Mouse (Mus musculus) retina, adult 2 months (tissue): ENCODE measurements around the gene Lmbr1l.
"Not testable (repeated sequence)": the region's sequence is repeated elsewhere in the genome, so short reads cannot be mapped to it uniquely, and the experiment has no call there.

Experiments
- DNase-seq: peaks from one replicate; pipeline ENCODE4 v3.0.0-alpha.2; 2012; ENCODE audit warnings: low read depth, low spot score

Gene Lmbr1l

GRCm38 (mm10) chr15:98934217-98934839, 16.3 kb upstream of the Lmbr1l start, which contains the start of gene Tuba1b:
Gene Tuba1b (minus strand): TSS chr15:98934565.
- DNase-seq, result peak; percentile 89

- DNase-seq, result peak; percentile 96
Measured at GRCm38 (mm10) chr15:98933833-98934216, 15.8 kb upstream of the Lmbr1l start.

DNA sequence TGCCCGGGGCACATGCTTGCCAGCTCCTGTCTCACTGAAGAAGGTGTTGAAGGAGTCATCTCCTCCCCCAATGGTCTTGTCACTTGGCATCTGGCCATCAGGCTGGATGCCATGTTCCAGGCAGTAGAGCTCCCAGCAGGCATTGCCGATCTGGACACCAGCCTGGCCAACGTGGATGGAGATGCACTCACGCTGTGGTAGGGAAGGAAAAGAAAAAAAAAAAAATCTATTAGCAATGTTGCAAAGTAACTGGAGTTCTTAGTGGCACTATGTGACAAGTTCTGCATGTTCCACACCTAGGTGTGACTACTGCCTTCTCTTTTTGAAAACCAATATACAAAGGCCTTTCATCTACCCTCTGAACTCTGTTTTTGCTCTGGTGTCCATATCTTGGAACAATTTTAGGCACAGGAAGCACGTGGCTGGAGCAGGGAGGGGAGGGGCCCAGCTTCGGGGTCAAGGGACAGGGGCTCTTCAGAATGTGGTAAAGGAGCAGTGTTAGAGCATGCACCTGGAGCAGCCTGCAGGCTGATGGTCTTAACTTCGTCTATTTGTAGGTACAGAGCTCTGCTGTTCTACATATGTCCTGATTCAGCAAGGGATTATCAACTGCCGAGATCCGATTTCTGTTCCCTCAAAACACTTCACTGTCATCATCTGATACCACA, 15.1 kb upstream of the Lmbr1l start:
- peak; percentile 69 for DNase-seq

DNA sequence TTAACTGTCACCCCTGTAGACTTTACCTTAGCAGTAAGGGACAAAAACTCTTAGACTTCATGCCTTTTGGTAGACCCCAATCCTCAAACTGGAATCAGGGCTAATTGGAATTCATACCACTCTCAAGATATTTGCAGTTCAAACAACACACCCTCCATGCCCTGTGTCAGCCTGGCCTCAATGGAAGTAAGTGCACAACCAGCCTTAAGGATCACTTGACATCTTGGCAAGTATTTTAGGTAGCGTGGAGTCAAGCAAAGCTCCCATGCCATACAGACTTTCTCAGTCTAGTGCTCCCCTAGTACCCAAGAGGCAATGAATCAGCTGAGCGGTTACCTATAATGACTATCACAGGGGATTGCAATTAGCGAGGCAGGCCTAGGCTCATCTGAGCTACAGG, 13.0 kb upstream of the Lmbr1l start:
- DNase-seq, result no peak

DNA sequence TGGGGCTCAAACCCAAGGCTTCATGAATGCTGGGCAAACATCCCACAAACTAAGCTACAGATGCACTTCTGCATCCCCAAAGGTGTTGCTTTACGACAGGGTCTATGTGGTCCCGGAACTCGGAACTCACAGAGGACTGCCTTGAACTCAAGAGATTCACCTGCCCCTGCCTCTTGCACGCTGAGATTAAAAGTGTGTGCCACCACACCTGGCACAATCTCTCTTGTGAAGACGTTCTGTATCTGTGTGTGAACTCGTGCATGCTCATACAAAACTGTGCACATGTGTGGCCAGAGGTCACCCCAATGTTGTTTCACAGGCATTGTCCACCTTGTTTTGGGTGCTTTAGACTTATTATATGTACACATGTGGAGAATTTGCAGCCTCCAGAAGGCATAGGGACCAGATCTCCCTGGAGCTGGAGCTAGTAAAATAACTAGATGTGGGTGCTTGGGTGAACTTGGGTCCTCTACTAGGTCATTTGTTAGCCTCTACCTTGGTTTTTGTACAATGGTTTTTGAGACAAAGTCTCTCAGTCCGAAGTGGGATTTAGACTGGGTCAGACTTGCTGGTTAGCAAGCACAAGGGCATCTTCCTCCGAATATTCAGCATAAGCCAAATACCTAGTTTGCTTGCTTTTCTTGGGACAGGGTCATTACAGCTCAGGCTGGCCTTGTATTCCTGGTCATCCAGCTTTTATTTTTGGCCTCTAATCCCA, 12.1 kb upstream of the Lmbr1l start:
- DNase-seq, result no peak

GRCm38 (mm10) chr15:98928598-98929240, 10.7 kb upstream of the Lmbr1l start:
- peak; percentile 65 for DNase-seq

- no peak for DNase-seq
Measured at GRCm38 (mm10) chr15:98927566-98927965, 9.5 kb upstream of the Lmbr1l start.

- no peak for DNase-seq
Measured at GRCm38 (mm10) chr15:98924682-98925081, 6.7 kb upstream of the Lmbr1l start.

DNA sequence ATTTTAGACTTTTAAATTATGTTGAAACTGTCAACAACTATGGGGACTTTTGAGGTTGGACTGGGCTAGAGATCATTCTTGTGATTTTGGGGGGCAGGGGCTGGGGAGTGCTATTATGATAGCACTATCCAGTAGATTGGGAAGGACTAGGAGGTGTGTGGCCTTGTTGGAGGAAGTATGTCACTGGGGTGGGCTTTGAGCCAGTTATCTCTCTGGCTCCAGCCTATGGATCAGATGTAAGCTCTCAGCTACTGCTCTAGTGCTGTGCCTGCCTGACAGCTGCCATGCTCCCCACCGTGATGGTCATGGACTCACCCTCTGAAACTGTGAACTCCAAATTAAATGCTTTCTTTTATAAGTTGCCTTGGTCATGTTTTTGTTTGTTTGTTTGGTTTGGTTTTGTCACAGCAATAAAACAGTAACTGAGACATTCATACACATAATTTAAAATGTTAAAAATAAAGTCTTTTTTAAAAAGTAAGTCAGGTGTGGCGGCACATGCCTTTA, 5.1 kb upstream of the Lmbr1l start:
- no peak for DNase-seq

DNA sequence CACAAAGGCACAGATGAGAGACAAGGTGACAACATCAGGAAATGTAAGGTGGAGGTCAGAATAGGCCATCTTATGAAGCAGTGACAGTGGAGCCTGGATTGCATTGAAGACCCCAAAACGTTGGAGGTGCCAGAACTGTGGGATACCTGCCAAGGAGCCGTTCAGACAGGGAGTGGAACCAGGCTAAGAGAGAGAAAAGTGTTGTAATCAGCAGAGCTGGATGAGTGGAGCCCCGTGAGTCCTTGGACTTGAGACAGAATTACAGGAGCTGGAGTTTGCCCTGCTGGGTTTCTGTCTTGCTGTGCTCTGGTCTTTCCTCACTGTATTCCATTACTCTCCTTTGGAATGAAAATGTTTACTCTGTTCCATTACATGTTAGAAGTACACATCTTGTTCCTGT, 4.5 kb upstream of the Lmbr1l start:
- no peak for DNase-seq

DNA sequence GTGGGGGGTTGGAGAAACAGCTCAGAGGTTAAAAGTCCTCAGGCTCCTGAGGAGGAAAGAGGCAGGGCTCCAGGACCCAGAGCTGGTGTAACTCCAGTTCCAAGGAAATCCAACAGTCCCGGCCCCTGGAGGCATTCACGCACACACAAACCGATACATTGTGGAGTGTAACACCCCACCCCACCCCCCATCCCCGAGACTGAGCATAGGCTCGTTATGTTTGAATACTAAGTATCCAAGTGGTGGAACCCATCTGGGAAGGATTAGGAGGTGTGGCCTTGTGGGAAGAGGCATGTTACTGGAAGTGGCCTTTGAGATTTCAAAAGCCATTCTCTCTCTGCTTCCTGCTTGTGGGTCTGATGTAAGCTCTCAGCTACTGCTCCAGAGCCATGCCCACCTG, 3.5 kb upstream of the Lmbr1l start:
- no peak for DNase-seq

DNA sequence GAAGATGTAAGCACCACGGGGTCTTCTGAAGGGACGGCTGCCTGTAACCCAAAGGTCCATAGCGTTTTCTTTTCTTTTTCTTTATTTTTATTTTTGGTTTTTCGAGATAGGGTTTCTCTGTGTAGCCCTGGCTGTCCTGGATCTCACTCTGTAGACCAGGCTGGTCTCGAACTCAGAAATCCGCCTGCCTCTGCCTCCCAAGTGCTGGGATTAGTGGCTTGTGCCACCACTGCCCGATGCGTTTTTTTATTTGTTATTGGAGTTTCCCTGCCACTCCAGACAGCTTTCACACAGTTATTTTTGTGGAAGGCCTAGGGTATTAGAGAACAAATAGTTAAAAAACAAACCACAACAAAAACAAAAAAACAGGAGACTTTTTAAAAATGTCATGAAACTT, 466 bp upstream of the Lmbr1l start:
- DNase-seq, result not testable (repeated sequence)

DNA sequence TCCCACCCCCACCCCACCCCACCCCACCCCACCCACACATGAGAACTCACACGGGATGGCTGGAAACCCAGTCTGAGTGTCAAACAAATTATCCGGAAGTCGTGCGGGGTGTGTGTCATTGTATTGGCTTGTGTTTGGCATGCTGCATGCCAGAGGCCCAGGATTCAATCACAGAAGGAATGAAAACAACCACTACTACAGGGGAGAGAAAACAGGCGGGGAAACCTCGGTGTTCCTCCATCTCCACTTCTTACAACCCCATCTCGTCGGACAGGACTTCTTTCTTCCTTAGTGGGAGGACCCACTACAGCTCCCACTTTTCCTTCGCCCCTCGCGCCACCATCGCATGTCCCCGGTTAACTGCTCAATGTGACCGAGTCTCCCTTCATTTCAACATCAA, 940 bp downstream of the Lmbr1l start:
- DNase-seq, result no peak

- no peak for DNase-seq
Measured at GRCm38 (mm10) chr15:98916016-98916415, 2.0 kb downstream of the Lmbr1l start.

DNA sequence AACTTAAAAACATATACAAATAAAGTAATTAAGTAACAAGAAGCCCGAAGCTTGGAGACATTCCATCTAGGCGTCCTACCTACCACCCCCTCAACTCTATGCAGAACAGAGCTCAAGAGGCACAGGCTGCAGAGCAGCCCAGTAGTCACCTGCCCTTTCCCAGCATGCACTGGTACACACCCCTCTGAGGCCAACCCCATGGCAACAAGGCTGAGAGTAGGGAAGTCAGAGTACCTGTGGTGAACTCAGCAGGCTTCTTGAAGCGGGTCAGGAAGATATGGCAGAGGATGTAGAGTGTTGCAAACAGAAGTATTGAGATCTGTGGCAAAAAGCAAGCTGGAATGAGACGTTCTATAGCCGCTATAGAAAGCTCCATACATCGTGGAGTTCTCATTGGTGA, 3.1 kb downstream of the Lmbr1l start:
- DNase-seq, result no peak

DNA sequence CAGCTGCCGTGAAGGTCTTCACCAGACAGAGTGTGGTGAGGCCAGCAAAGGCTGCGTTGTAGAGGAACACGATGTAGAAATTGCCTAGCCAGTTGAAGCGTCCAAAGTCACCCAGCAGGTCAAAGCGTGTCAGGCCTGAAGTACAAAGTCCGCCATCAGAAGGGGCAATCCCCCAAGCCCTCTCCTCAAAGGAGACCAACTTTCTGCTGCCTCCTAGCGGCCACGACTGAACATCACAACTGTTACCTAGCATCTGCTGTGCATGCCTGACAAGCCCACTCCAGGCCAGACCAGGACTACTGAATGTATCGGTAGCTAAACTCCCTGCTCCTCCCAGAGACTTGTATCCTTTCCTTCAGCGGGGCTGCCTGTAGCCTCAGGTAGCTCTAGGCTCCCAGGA, 13.3 kb downstream of the Lmbr1l start:
- DNase-seq, result no peak

DNA sequence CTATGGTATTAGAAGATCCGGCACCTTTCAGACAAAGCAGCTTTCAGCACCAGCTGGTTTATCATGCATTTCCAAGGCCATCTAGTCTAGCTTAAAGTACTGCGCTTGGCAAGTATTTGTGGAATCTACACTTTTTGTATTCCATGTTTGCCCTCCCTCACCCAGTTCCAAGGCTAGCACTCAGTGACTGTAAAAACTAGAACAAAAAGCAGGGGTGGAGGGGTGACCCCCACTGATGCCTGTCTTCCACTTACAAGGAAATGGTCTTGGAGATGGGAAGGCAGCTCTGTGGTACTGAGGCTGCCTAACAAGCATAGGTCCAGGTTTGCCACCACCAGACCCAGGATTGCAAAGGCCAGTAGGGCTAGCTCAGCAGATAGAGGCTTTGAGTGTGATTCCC, 15.4 kb downstream of the Lmbr1l start:
- no peak for DNase-seq

GRCm38 (mm10) chr15:98901530-98901929, 16.5 kb downstream of the Lmbr1l start:
- no peak for DNase-seq

DNA sequence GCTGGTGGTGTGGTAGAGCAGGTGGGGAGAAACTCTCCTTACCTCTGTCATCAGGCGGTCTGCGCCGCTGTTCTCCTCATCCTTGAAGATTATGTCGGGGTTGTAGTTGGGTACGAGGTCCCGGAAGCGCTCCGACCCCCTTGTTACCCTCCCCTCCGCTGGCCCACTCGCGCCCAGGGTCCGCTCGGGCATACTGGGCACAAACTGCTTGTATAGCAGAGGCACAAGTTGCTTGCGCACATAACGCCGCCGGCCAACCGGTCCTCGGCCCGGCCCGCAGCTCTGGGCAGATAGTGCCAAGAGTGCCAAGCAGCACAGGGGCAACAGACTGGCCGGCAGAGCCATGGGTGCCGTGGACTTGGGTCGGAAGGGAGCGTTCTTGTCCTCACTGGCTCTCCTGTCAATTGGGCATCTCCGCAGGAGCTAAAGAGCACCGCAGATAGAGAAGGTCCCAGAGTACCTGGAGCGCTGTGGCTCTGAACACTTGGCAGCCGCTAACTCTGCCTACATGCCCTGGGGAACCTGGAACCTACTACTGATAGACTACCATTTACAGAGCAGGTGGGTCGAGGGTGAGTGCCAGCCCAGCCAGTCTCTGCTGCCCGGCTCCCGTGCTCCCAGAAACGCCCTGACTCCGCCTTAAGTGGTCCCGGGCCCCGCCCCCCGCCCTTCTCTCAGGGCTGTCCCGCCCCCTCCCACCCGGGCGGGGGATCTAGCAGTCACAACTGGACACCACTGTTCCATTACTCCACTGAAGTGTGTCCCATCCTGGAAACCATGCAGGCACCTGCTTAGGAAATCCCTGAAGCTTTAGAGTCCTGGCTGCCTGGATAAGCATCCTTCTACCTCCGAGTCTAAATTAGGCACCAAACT, 19.9 kb downstream of the Lmbr1l start, which contains the start of gene Dhh:
Gene Dhh, minus strand, starts transcription at position 613 of the 873 bp plus-strand sequence.
- DNase-seq, result no peak

DNA sequence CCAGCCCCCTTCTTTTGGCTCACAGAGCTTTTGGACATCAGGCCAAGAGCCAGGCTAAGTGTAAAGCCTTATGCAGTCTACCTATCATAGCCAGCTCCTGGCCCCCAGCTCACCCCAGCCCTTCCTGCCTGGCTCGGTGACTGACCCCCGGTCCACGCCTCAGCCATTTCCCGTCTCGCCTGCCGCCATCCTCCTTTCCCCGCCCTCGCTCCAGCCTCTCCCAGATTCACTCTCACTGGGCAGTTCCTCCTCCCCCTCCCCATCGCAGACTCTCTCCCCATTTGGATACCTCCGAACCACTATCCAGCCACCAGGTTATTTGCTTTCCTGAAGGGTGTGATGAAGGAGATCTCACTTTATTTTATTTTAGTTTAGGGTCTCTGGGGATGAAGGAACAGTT, 20.5 kb downstream of the Lmbr1l start:
- no peak for DNase-seq
